Mouse (Mus musculus): Measurements from ENCODE around the gene Cadm1.

Gene Cadm1

DNA sequence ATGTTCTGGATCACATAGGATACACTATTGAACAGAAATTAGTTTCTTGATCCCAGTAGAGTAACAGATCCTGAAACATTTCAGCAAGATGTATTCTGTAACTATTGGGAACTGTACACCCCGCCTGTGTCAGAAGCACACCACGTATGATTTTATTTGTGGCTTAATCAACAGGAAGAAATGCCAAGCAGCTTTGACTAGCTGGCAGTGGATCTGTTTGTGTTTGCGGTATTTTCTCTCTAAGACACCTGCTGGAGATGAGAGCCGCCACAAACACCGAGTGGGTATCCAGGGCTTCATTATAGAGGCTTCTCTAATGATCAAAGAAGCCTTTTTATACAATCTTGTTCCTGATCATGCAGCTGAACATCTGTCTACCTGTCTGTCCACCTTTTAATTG, 204.9 kb downstream of the Cadm1 start:
- DNase-seq (ENCODE audit: low read depth, low spot score): no peak

DNA sequence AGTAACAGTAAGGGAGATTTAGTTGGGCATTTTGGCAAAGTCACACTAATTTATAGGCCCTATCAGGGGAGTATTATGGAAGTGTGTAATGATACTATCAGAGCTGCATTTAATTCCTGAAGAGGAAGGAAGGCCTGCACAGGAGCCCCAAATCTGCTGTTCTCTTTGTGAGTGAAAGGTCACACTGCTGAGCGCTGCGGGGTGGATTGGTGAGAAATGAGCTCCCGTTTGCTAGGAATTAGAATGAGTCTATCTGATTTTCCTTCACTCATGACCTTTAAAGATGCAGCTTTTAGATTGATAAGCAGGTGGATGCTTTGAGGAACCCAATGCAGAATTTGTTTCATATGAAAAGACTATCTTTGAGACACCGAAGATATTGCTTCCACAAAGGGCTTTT, 208.8 kb downstream of the Cadm1 start:
- DNase-seq (ENCODE audit: low read depth, low spot score): no peak

- no peak for DNase-seq (ENCODE audit: low read depth, low spot score)
These were observed 209.3 kb downstream of the Cadm1 start for GRCm38 (mm10) chr9:47739276-47739675.

GRCm38 (mm10) chr9:47741751-47742150, 211.8 kb downstream of the Cadm1 start:
- no peak for DNase-seq (ENCODE audit: low read depth, low spot score)

- DNase-seq (ENCODE audit: low read depth, low spot score): no peak
These were observed 214.9 kb downstream of the Cadm1 start for GRCm38 (mm10) chr9:47744916-47745315.

DNA sequence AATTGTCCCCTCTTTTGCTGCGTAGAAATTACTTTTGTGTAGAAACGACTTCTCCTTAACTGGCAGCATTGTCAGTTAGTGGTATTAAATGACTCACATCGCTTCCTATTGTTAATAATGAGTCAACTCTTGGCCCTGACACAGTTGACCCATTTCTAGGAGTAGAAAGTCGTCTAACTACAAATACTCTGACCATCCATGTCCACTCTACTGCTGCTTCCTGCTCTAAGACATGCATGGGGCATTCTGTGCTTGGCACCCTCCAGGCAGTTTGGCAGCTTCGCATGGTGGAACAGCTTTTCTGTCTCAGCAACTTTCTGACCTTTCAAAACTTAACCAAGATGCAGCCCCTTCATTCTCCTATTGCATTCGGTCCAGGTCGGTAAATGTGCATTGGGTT, 215.7 kb downstream of the Cadm1 start:
- no peak for DNase-seq (ENCODE audit: low read depth, low spot score)

DNA sequence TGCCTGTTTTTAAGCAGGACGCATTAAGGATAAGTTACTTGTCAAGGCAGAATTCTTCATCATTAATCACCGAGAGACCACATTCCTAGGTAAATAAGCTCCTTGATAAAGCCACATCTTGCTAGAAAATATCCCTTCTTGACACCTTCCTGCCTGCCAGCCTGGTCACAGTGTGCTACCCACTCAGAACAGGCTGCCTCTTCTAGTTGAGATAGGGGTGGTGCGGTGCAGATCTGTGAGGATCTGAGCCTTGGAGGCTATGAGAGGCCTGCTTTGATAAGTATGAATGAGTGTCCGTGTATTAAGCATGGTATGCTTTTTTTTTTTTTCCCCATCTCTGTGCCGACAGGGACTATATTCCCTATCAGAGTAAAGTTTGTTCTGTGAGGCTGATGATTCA, 219.2 kb downstream of the Cadm1 start:
- no peak for DNase-seq (ENCODE audit: low read depth, low spot score)

DNA sequence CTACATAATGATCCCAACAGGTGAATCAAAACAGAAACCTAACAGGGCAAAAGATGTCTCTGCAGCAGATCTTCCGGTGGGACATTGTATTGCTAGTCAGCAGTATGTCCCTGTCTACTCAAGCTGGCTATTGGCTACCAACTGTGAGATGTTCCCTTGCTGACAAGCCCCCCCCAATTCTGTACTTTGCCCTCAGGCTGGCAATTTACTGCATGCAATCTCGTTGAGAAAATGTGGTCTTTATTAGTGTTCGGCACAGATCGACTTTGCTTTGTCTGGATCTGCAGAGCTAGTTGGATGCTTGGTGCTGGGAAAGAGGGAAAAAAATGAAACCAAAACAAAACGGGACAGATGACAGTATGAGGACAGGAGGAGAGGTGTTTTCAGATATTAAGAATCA, 222.5 kb downstream of the Cadm1 start:
- DNase-seq (ENCODE audit: low read depth, low spot score): no peak

DNA sequence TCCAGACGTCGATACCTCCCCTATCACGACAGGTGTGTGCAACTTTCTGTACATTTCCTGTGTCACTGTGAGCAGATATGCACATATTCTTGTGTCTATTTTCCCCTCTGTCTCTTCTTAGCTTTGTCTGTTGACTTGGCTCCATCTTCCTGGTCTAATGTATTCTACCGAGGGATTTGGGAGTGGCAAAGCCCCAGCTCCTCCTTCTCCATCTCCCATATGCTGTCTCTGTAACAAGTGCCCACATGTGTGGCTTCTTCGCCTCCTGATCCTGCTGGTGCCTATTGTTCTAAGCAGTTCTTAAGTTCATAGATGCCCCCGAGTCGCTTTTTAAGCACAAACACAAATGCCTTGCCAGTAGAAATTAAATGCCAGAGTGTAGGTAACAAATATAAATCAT, 223.2 kb downstream of the Cadm1 start:
- DNase-seq (ENCODE audit: low read depth, low spot score): no peak

DNA sequence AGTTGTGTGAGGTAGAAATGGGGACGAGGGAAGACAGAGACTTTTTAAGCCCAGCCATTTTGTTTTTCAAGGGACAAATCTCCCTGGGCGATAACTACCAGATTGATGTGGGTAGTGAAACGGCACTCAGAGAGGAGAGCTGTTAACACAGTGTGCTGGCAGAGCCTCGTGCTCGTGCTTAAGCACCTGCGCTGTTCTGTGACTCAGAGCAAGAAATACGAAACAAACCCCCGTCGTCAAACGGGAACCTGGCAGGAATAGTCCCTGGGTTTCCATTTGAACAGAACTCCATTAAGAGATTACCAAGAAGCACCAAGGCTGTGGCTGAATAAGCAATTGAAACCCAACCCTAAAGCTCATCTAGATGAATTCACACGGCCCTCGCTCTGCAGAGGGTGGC, 225.1 kb downstream of the Cadm1 start:
- no peak for DNase-seq (ENCODE audit: low read depth, low spot score)

GRCm38 (mm10) chr9:47757798-47758197, 227.8 kb downstream of the Cadm1 start:
- no peak for DNase-seq (ENCODE audit: low read depth, low spot score)

GRCm38 (mm10) chr9:47758320-47758719, 228.3 kb downstream of the Cadm1 start:
- no peak for DNase-seq (ENCODE audit: low read depth, low spot score)

- DNase-seq (ENCODE audit: low read depth, low spot score): no peak
These were observed 229.8 kb downstream of the Cadm1 start for GRCm38 (mm10) chr9:47759807-47760206.

DNA sequence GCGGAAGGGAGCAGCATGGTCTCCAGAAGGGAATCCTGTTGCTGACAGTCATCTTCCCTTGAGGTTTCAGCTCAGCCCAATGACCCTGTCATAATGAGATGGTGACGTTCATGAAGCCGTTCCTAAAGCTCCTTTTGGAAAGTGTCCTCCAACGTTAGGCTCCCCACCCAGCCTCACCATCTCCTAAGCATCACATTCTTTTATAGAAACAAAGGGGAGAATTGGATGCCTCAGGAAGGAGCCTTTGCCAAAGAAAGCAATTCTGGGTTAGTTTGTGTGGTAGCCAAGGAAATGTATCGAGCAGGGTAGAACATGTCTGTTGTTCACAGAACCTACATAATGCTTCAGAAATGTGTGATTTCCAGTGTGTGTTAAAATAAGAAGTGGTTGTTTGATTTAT, 231.6 kb downstream of the Cadm1 start:
- DNase-seq (ENCODE audit: low read depth, low spot score): no peak

DNA sequence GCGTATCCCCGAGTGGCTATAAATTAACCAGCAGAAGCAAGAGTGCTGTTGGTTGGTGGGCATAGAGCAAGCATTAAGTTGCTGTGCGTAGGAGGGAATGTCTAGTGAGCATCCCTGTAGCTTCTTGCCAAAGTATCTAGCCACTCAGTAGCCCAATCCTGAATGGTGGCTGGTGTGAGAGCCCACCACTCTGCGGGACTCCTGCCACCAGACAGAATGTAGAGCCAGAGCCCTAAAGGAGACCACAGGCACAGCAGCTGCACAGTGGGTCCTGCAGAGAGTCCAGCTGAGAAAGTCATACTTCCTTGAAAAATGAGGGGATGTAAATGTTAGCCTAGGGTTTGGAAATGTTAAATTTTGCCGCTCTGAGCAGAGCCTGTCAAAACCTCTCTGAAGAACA, 232.9 kb downstream of the Cadm1 start:
- DNase-seq (ENCODE audit: low read depth, low spot score): no peak

DNA sequence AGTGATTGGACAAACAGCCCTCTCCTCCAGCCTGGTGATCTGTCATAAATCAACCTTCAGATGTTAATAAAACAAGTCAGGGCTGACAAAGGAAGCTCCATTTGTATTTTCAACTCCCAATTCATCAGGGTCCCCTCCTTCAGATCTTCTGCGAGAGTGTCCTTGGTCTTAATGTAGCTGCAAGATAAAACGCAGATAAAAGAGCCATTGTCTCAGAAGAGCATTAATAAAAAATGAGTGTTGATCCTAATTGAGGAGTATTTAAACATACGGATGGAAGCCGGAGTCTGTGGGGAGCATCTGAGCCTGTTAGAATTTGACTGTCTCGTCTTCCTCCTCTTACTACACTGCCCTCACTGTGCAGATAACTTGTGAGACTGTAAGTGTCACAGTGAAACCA, 234.9 kb downstream of the Cadm1 start:
- no peak for DNase-seq (ENCODE audit: low read depth, low spot score)

DNA sequence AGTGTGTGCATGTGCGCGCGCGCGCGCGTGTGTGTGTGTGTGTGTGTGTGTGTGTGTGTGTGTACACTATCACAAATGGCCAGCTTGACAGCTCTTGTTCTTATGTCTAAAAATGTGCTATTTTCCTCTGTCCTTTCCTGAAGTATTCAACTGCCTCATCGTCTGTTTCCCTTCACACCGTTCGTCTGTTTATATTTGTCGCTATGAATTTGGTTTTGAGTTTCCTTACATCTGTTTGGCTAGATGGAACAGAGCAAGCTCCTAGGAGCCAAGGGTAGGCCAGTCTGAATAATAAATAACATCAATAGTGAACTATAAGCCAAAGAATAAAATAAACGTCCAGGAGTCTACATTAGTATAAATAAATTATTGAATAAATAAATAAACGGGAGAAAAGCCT, 235.3 kb downstream of the Cadm1 start:
- DNase-seq (ENCODE audit: low read depth, low spot score): no peak

GRCm38 (mm10) chr9:47766342-47766741, 236.4 kb downstream of the Cadm1 start:
- DNase-seq (ENCODE audit: low read depth, low spot score): no peak

DNA sequence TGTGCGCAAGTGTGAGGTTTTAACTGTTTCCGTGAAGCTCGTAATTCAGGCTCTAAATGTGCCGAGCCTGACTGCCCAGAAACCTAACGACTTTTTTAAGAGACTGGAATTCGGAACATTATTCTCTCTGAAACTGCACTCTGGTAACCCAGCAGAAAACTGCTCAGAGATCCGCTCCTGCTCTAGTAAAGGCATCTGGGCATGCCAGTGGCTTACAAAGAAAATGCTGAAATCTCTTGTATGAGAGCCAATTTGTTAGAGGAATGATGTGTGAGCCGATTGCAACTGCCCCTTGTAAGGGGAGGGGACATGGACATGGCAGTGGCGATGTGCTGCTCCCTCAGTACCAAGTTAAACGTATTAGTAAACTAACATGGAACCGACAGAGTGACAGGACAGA, 240.9 kb downstream of the Cadm1 start:
- DNase-seq (ENCODE audit: low read depth, low spot score): no peak

DNA sequence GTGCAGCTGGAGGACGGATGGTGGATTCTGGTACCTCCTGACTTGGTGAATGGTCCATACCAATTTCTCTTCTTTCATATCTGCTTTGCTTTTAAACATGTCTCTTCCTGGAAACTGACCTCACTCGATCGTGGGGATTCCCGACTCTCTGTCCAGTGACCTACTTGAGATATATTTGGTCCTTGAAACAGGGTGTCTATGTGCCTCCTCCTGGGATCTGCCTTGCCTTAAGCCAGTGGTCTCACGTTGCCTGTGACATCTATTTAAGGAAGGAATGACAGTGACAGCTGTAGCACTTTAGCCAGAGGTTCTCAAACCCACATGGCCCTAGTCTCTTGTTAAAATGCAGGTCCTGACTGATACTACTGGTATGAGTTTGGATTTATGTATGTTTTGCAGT, 242.0 kb downstream of the Cadm1 start:
- DNase-seq (ENCODE audit: low read depth, low spot score): no peak

DNA sequence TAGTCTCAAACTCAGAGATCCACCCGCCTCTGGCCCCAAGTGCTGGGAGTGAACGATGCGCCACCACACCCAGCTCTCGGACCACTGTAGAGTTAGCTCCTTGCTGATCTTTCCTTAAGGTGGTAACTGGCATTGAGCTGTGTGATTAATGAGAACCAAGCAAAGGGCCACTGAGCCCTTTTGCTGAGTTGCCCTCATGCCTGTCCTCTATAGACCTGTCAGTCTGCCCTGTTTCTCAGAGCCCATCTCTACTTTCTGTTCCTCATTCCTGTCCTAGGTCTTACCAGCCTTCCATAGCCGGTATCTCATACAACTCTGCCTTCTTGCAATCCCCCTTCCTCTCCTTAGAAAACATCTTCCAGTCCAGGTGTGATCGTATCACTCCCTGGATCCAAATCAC, 242.8 kb downstream of the Cadm1 start:
- DNase-seq (ENCODE audit: low read depth, low spot score): no peak

DNA sequence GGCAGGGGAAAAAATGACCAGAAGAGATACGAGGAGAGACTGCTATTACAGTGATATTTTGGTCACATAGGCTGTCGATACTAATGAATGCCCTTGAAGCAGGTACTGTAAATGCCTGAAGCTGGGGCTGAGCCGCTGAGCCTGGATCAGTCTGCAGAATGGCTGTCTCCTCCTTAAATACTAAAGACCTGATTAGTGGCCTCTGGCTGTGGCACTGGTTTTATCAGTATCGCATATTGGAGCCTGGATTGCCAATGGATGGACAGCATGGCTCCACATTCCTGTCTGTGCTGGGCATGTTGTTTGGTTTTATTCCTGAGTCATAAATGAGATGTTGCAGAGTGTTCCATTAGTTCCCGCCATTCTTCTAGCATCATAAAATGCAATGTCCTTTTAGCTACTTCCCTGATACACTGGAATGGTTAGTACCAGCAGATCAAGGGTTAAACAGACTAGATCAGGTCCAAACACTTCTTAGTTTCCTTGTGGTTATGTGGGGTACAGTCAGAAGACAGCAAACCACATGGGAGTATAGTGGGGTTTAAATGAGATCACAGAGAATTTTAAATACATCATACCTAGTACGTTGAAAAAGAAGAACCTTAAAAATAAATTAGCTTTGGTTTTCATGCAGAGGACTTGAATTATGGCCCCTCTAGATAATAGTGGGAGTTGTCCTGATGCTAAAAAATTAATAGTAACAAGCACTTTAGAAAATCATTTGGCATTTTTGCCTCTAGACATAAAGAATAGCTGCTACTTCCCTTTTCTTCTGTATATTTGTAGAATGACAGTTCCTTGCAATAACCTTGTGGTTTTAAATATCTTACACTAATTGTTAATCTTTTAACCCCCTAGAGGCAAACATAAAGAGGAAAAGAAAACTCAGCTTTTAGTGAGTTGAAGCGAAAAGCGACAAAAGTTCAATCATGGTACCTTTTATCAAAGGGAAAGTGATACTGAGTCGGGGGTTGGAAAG, 247.3 kb downstream of the Cadm1 start:
- DNase-seq (ENCODE audit: low read depth, low spot score): no peak

GRCm38 (mm10) chr9:47778438-47778837, 248.5 kb downstream of the Cadm1 start:
- DNase-seq (ENCODE audit: low read depth, low spot score): no peak

DNA sequence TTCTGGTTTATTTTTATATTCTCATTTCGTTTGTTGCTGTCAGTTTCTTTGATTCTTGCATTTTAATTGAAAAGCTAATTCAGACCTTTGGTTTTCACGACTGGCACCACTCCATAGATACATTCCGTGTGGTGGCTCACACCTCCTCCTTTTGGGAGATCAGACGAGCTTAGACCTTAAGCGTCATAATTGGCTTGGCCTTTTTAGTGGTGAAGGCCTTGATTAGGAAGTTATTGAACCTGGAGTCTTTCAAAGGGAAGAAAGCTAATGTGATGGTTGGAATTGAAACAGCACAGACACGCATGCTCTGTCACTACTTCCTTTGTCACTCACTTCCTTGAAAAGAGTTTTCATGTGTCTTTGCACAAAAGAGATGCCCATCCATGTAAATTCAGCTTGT, 249.3 kb downstream of the Cadm1 start:
- no peak for DNase-seq (ENCODE audit: low read depth, low spot score)
